Mouse (Mus musculus): ENCODE results near the gene Cenpm. TPM values are rescaled to one million over a fixed set of nuclear protein-coding genes. Genes with fewer than 3 reads are reported as not detected.
A peak's percentile ranks its signal among the peaks of the same experiment; 100 is the strongest.

The Cenpm gene
- polyA plus RNA-seq, 1 experiment from 2014 or later: 86.7 TPM

DNA sequence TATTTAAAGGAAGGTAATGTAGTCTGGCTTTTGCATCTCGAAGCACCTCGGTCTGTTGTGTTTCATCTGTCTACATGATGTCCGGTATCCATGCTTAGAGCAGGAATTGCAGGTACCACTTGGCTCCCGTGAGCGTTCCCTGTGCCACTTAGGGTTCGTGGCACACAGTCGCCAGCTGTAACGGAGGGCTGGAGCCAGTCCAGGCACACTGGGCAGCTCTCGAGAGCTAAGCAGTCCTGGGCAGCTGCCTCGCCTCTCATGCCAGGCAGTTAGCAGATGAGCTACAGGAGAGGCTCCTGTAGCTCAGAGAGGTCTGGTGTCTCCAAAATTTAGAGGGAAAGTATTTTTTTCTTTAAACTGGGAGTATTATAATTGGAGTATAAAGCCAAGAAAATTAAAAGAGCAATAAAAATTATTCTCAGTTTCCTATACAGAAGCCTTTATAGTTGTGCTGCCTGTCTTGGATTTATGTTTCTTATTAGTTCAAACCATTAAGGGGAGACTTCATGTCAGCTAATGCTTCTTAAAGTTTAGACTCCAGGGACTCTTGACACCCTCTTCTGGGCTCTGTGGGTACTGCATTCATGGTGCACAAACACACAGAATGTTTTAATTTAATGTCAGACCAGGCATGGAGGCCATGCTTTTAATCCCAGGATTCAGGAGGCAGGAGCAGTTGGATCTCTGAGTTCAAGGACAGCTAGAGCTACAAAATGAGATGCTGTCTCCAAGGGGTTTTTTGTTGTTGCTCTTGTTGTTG is 55.9 kb downstream of the Cenpm start:
- Histone ChIP-seq H3K9ac (replicated peaks; ENCODE audit: low read depth, low read length) (no peak overlapping the region), H3K9me3 (ENCODE audit: control insufficient read depth, low read depth, low read length) (no peaks in the 10 kb centered on the region), H3K27me3 (ENCODE audit: control insufficient read depth, insufficient read depth, low read length) (no peaks in the 10 kb centered on the region), H3K4me2 (replicated peaks; ENCODE audit: low read depth, low read length) (no peak overlapping the region), H3K36me3 (ENCODE audit: control insufficient read depth, insufficient read depth, low read length) (peaks cover 90% of the 10 kb centered on the region), H3K4me1 (ENCODE audit: control insufficient read depth, insufficient read depth, low read length) (no peaks in the 10 kb centered on the region), H3K27ac (ENCODE audit: low read length) (no peak overlapping the region), H3K4me3 (ENCODE audit: low read depth, low read length) (no peak overlapping the region)
- WGBS: 96% methylated on average over 10 of the region's 10 CpGs
- ATAC-seq (ENCODE audit: insufficient number of reproducible peaks, insufficient read depth, low FRiP score, low read depth): no peak

DNA sequence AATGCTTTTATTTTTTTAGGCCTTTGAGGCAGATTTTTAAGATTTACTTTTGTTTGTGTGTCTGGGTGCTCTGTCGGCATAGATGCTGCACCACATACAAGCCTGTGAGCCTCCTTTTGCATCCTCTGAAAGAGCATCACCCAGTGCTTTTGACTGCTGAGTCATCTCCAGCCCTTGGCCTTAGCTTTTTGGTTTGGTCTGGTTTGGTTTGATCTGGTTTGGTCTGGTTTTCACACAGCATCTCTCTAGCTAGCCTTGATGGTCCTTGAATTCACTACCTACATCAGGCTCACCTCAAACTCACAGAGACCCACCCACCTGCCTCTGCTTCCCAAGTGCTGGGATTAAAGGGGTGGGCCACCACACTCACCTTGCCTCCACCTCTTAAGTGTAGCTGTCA is 56.6 kb downstream of the Cenpm start:
- Histone ChIP-seq H3K4me2 (replicated peaks; ENCODE audit: low read depth, low read length) (no peak overlapping the region), H3K36me3 (ENCODE audit: control insufficient read depth, insufficient read depth, low read length) (peaks cover 90% of the 10 kb centered on the region), H3K4me3 (ENCODE audit: low read depth, low read length) (no peak overlapping the region), H3K27ac (ENCODE audit: low read length) (no peak overlapping the region), H3K4me1 (ENCODE audit: control insufficient read depth, insufficient read depth, low read length) (no peaks in the 10 kb centered on the region), H3K9me3 (ENCODE audit: control insufficient read depth, low read depth, low read length) (no peaks in the 10 kb centered on the region), H3K27me3 (ENCODE audit: control insufficient read depth, insufficient read depth, low read length) (no peaks in the 10 kb centered on the region), H3K9ac (replicated peaks; ENCODE audit: low read depth, low read length) (no peak overlapping the region)
- 100% methylated on average over 1 of the region's 1 CpGs for WGBS
- ATAC-seq (ENCODE audit: insufficient number of reproducible peaks, insufficient read depth, low FRiP score, low read depth): no peak

DNA sequence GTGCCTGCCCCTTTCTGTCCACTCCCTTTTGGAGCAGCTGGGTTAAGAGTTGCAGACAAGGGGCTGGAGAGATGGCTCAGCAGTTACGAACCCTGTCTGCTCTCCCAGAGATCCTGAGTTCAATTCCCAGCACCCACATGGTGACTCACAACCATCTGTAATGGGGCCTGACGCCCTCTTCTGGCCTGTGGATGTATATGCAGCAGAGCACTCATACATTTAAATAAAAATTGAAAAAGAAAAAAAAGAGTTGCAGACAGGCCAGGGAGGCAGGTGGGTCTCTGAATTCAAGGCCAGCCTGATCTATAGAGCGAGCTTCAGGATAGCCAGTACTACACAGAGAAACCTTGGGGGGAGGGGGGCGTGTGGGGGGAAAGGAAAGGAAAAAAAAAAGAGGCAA is 57.1 kb downstream of the Cenpm start:
- WGBS: 86% methylated on average over 4 of the region's 4 CpGs
- Histone ChIP-seq H3K9me3 (ENCODE audit: control insufficient read depth, low read depth, low read length) (peaks cover under 1% of the 10 kb centered on the region; the same call in 1 of the 2 replicates), H3K4me1 (ENCODE audit: control insufficient read depth, insufficient read depth, low read length) (no peaks in the 10 kb centered on the region), H3K36me3 (ENCODE audit: control insufficient read depth, insufficient read depth, low read length) (peaks cover 88% of the 10 kb centered on the region), H3K4me3 (ENCODE audit: low read depth, low read length) (no peak overlapping the region), H3K4me2 (replicated peaks; ENCODE audit: low read depth, low read length) (no peak overlapping the region), H3K27me3 (ENCODE audit: control insufficient read depth, insufficient read depth, low read length) (no peaks in the 10 kb centered on the region), H3K9ac (replicated peaks; ENCODE audit: low read depth, low read length) (no peak overlapping the region), H3K27ac (ENCODE audit: low read length) (no peak overlapping the region)
- no peak for ATAC-seq (ENCODE audit: insufficient number of reproducible peaks, insufficient read depth, low FRiP score, low read depth)

DNA sequence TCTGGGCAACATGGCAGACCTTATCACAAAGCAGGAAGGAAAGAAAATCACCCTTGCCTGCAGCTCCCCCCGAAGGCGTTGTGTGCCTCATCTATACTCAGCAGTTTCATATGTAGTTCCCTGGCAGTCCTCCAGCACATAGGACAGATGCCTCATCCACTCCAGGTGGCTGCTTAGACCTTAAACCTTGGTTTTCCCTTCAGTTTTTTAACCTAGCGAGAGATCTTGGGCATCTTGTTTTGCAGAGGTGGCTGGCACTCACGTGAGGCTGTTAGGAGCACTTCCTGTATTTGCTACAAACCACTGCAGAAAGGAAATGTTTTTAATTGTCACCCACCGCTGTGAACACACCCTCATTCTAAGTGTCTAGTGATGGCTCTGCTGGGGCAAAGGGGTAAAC is 57.6 kb downstream of the Cenpm start:
- Histone ChIP-seq H3K4me1 (ENCODE audit: control insufficient read depth, insufficient read depth, low read length) (no peaks in the 10 kb centered on the region), H3K27ac (ENCODE audit: low read length) (no peak overlapping the region), H3K36me3 (ENCODE audit: control insufficient read depth, insufficient read depth, low read length) (peaks cover 88% of the 10 kb centered on the region), H3K27me3 (ENCODE audit: control insufficient read depth, insufficient read depth, low read length) (no peaks in the 10 kb centered on the region), H3K4me3 (ENCODE audit: low read depth, low read length) (no peak overlapping the region), H3K9ac (replicated peaks; ENCODE audit: low read depth, low read length) (no peak overlapping the region), H3K4me2 (replicated peaks; ENCODE audit: low read depth, low read length) (no peak overlapping the region), H3K9me3 (ENCODE audit: control insufficient read depth, low read depth, low read length) (peaks cover 5% of the 10 kb centered on the region; the same call in 1 of the 2 replicates)
- no peak for ATAC-seq (ENCODE audit: insufficient number of reproducible peaks, insufficient read depth, low FRiP score, low read depth)
- 88% methylated on average over 5 of the region's 5 CpGs for WGBS

DNA sequence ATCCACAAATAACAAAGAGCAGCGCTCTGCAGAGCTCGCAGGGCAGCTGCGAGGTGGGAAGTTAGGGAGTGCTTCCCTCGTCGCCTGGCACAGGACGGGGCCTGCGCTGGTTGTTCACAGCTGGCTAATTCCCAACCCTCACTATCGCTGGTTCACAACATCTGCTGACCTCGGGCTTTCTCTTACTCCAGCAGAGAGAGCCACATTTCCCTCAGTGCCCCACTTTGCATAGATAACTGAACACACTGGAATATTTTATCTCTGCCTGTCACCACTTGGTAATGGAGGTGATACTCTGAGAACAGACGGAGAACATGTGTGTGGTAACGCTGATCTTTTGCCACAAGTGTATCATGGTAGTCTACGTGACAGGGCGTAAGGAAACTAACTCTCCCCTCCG is 58.4 kb downstream of the Cenpm start:
- 66% methylated on average over 14 of the region's 14 CpGs for WGBS
- Histone ChIP-seq H3K9me3 (ENCODE audit: control insufficient read depth, low read depth, low read length) (peaks cover 7% of the 10 kb centered on the region; the same call in 1 of the 2 replicates), H3K9ac (replicated peaks; ENCODE audit: low read depth, low read length) (no peak overlapping the region), H3K27me3 (ENCODE audit: control insufficient read depth, insufficient read depth, low read length) (no peaks in the 10 kb centered on the region), H3K4me3 (ENCODE audit: low read depth, low read length) (no peak overlapping the region), H3K4me1 (ENCODE audit: control insufficient read depth, insufficient read depth, low read length) (no peaks in the 10 kb centered on the region), H3K36me3 (ENCODE audit: control insufficient read depth, insufficient read depth, low read length) (peaks cover 88% of the 10 kb centered on the region), H3K4me2 (replicated peaks; ENCODE audit: low read depth, low read length) (no peak overlapping the region), H3K27ac (ENCODE audit: low read length) (no peak overlapping the region)
- no peak; the same call in 1 of the 2 replicates for ATAC-seq (ENCODE audit: insufficient number of reproducible peaks, insufficient read depth, low FRiP score, low read depth)

DNA sequence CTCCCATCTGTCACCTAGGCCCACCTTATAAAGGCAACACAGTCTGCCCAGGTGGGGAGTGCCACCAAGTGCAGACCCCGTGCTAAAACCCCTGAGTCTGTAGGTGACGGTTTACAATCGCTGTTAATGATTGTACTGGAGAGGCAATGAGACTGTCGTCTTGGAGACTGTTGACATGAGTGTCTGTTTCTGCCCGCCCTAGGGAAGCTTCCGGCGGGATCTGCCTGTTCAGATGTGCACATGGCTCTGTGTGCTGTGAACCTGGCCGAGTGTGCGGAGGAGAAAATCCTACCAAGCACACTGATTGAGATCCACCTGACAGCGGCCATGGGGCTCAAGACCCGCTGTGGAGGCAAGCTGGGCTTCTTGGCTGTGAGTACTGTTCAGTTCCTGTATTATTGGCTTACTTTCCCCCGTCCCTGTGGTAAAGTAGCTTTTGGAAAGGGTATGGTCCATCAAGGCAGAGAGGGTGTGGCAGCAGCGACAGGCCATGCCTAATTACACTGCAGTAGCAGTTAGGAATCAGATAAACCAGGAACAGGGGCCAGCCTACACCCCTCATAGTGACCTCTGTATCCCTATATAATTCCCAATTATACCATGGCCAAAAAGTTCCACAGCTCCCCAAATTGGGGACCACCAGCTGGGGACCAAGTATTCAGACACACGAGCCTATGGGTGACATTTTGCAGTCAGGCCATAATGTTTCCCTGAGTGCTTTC is 59.3 kb downstream of the Cenpm start:
- 79% methylated on average over 14 of the region's 14 CpGs for WGBS
- Histone ChIP-seq H3K27ac (ENCODE audit: low read length) (no peak overlapping the region), H3K4me1 (ENCODE audit: control insufficient read depth, insufficient read depth, low read length) (no peaks in the 10 kb centered on the region), H3K4me2 (replicated peaks; ENCODE audit: low read depth, low read length) (no peak overlapping the region), H3K27me3 (ENCODE audit: control insufficient read depth, insufficient read depth, low read length) (no peaks in the 10 kb centered on the region), H3K9me3 (ENCODE audit: control insufficient read depth, low read depth, low read length) (peaks cover 7% of the 10 kb centered on the region; the same call in 1 of the 2 replicates), H3K4me3 (ENCODE audit: low read depth, low read length) (no peak overlapping the region), H3K9ac (replicated peaks; ENCODE audit: low read depth, low read length) (no peak overlapping the region), H3K36me3 (ENCODE audit: control insufficient read depth, insufficient read depth, low read length) (peaks cover 93% of the 10 kb centered on the region)
- no peak for ATAC-seq (ENCODE audit: insufficient number of reproducible peaks, insufficient read depth, low FRiP score, low read depth)

DNA sequence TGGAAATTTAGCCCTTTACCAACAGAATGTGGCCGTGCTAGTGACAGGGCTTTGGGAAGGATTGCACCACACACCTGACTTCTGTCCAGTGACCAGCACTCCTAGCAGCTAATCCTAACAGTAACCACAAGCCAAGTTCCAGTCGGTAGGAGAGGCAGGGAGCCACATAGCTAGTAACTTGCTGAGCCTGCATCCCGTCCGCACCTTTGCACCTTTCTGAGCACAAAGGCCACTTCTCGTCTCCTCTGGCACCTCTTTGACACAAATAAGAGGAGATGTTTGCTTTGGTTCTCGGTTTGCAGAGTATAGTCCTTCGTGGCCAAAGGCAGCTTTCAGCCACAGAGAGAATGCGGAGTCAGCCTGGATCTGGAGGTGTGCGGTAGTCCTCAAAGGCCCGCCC is 59.9 kb downstream of the Cenpm start:
- no peak overlapping the region for H3K4me2 ChIP-seq (replicated peaks; ENCODE audit: low read depth, low read length)
- 78% methylated on average over 10 of the region's 10 CpGs for WGBS

DNA sequence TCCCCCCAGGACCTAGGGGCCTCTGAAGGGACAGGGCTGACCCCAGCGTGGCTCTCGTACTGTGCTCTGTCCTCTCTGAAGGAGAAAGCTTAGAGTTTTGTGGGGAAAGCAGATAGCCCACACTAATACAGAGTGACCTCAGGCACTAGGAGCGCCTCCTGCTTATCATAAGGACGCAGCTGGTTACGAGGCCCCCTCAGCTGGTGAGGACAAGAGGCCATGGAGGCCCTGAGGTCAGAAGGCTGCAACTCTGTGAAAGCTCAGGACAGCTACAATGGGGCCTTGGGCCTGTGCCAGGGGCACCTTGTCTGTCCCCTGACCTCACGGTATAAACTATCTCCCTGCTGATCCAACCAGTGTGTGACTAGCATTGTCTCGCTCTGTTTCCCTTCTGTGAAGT is 60.4 kb downstream of the Cenpm start:
- peaks cover 96% of the 10 kb centered on the region for H3K36me3 ChIP-seq (ENCODE audit: control insufficient read depth, insufficient read depth, low read length)
- no peak overlapping the region for H3K27ac ChIP-seq (ENCODE audit: low read length)
- ATAC-seq (ENCODE audit: insufficient number of reproducible peaks, insufficient read depth, low FRiP score, low read depth): peak; percentile 73; the same call in 1 of the 2 replicates

More for the DNA sequence above, 59.9 kb downstream of the Cenpm start:
- Histone ChIP-seq H3K4me1 (ENCODE audit: control insufficient read depth, insufficient read depth, low read length) (no peaks in the 10 kb centered on the region), H3K36me3 (ENCODE audit: control insufficient read depth, insufficient read depth, low read length) (peaks cover 96% of the 10 kb centered on the region), H3K27me3 (ENCODE audit: control insufficient read depth, insufficient read depth, low read length) (no peaks in the 10 kb centered on the region), H3K27ac (ENCODE audit: low read length) (no peak overlapping the region), H3K9me3 (ENCODE audit: control insufficient read depth, low read depth, low read length) (peaks cover 7% of the 10 kb centered on the region; the same call in 1 of the 2 replicates), H3K9ac (replicated peaks; ENCODE audit: low read depth, low read length) (no peak overlapping the region), H3K4me3 (ENCODE audit: low read depth, low read length) (no peak overlapping the region)
- no peak for ATAC-seq (ENCODE audit: insufficient number of reproducible peaks, insufficient read depth, low FRiP score, low read depth)

More for the DNA sequence above, 60.4 kb downstream of the Cenpm start:
- Histone ChIP-seq H3K27me3 (ENCODE audit: control insufficient read depth, insufficient read depth, low read length) (no peaks in the 10 kb centered on the region), H3K4me1 (ENCODE audit: control insufficient read depth, insufficient read depth, low read length) (no peaks in the 10 kb centered on the region), H3K9me3 (ENCODE audit: control insufficient read depth, low read depth, low read length) (peaks cover 7% of the 10 kb centered on the region; the same call in 1 of the 2 replicates), H3K4me2 (replicated peaks; ENCODE audit: low read depth, low read length) (no peak overlapping the region), H3K9ac (replicated peaks; ENCODE audit: low read depth, low read length) (no peak overlapping the region), H3K4me3 (ENCODE audit: low read depth, low read length) (no peak overlapping the region)
- WGBS: 70% methylated on average over 7 of the region's 7 CpGs

Measured in stomach, embryonic 14.5 days (tissue).